Mouse (Mus musculus) fat pad, adult 2 months (tissue): ENCODE measurements around the gene Vsnl1.

Source experiments
- DNase-seq: peaks from one replicate; pipeline ENCODE4 v3.0.0-alpha.2; 2011; ENCODE audit warnings: low read depth, low spot score; ENCODE audit errors: extremely low read depth

Gene Vsnl1

GRCm38 (mm10) chr12:11436497-11437265 lies at the start of gene Vsnl1:
Gene Vsnl1, minus strand, starts transcription at chr12:11436613.
- DNase-seq = no peak

GRCm38 (mm10) chr12:11456632-11457031 lies 20.2 kb upstream of the Vsnl1 start:
- no peak for DNase-seq

GRCm38 (mm10) chr12:11456213-11456612 lies 19.8 kb upstream of the Vsnl1 start:
- DNase-seq = no peak

- DNase-seq = no peak
Measured at GRCm38 (mm10) chr12:11455549-11456194, 19.3 kb upstream of the Vsnl1 start, which contains the start of gene Rad51ap2. Gene Rad51ap2, plus strand, starts transcription at chr12:11456079.

GRCm38 (mm10) chr12:11454146-11454545 lies 17.7 kb upstream of the Vsnl1 start:
- DNase-seq = no peak

GRCm38 (mm10) chr12:11437907-11438447 lies 1.6 kb upstream of the Vsnl1 start:
- no peak for DNase-seq

- DNase-seq = no peak
Measured at GRCm38 (mm10) chr12:11437266-11437906, 973 bp upstream of the Vsnl1 start.

GRCm38 (mm10) chr12:11436023-11436350 lies 426 bp downstream of the Vsnl1 start:
- no peak for DNase-seq

- no peak for DNase-seq
Measured at GRCm38 (mm10) chr12:11435246-11436022, 979 bp downstream of the Vsnl1 start.

GRCm38 (mm10) chr12:11434446-11434845 lies 2.0 kb downstream of the Vsnl1 start:
- no peak for DNase-seq

GRCm38 (mm10) chr12:11433716-11434115 lies 2.7 kb downstream of the Vsnl1 start:
- no peak for DNase-seq

- no peak for DNase-seq
Measured at GRCm38 (mm10) chr12:11433126-11433525, 3.3 kb downstream of the Vsnl1 start.

GRCm38 (mm10) chr12:11427396-11427795 lies 9.0 kb downstream of the Vsnl1 start:
- DNase-seq = no peak

- peak; percentile 51 for DNase-seq
Measured at GRCm38 (mm10) chr12:11418112-11418511, 18.3 kb downstream of the Vsnl1 start.

- DNase-seq = no peak
Measured at GRCm38 (mm10) chr12:11407679-11408078, 28.7 kb downstream of the Vsnl1 start.

- DNase-seq = no peak
Measured at GRCm38 (mm10) chr12:11398791-11399190, 37.6 kb downstream of the Vsnl1 start.

GRCm38 (mm10) chr12:11397029-11397428 lies 39.4 kb downstream of the Vsnl1 start:
- DNase-seq = no peak

- DNase-seq = no peak
Measured at GRCm38 (mm10) chr12:11395470-11395869, 40.9 kb downstream of the Vsnl1 start.

- no peak for DNase-seq
Measured at GRCm38 (mm10) chr12:11392525-11392924, 43.9 kb downstream of the Vsnl1 start.

- DNase-seq = no peak
Measured at GRCm38 (mm10) chr12:11391244-11391949, 45.0 kb downstream of the Vsnl1 start.
